Mouse (Mus musculus): ENCODE measurements around the gene Tmem45a2.

DNA sequence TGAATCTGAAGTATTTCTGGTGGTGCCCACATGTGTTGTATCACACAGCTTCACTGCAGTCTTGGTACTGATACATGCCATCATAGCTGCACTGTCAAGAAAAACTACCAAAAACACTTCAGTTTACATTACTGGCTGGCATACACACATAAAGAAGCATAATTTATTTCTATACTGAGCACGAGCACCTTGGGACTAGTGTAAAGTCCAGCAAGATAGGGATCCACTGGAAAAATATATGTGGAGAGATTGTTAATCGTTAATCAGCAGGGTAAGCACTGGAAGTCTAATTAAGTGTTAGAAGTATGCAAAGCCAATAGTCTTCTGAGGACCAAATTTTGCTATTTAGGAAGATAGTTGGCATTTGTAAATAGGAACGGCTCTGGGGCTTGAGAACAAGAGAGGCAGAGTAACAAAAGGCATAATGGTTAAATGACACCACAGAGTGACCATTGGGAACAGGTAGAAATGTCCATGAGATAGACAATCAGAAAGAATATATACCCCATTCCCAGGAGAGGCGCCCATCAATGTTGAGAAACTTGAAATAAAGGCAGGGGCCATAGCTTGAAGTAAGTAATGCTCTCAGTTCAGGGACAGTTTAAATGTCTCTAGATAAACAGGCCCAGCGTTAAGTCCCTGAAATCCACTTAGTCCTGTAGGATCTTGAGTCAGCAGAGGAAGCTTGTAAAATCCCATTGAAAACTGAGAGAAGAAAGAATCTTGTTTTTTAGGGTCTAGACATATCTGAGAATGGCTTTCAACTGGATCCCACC is 35.2 kb upstream of the Tmem45a2 start:
- TF ChIP-seq USF1 (IDR thresholded peaks at IDR 0.05; ENCODE audit: low read depth): no peak
- TF ChIP-seq CEBPB (IDR thresholded peaks at IDR 0.05; ENCODE audit: insufficient read depth, poor library complexity, severe bottlenecking): no peak
- no peak for TF ChIP-seq POLR2A (IDR thresholded peaks at IDR 0.05; ENCODE audit: insufficient read length, low read depth)
- TF ChIP-seq TCF12 (IDR thresholded peaks at IDR 0.05; ENCODE audit: insufficient read depth, poor library complexity, severe bottlenecking): no peak
